Mouse (Mus musculus): ENCODE data around the gene Olfr305. TPM values are rescaled to one million over a fixed set of nuclear protein-coding genes. Genes with fewer than 3 reads are reported as not detected.

The Olfr305 gene
- total RNA-seq (2023), result not detected

DNA sequence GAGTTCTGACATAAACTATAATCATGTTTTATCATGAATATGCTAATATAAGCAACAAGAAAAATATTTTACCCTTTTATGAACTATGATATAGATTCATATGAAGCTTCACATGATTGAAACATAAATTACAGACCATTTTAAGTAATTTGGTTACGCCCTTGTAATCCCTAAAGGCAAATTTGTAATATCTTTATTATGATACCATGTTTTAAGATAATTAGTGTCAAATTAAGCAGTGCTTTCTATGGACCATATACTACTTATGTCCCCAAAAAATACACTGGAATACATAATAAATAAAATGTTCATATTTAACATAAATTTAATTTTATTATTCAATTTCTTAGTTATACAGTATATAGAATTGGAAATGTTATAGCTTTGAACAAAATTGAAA lies at the start of gene Olfr305:
Olfr305 (minus strand) TSS at position 101 of the 400 bp plus-strand sequence.

DNA sequence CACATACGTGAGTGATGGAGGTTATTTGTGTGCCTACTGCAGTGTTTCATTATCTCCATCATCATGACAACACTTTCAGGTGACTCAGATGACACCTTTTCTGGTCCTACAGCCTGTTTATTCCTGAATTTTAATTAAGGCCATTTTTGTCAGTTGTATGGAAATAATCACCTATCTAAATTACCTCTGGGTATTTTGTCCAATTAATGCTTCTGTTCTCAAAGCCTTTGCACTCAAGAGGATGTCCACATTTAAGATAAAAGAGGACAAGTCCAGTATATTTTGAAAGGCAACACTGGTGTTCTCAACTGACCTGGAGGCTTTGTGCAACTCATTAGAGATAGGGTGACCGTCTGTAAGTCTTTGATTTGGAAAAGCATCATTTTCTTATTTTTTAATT lies 36.8 kb upstream of the Olfr305 start, which contains the start of gene Olfr301:
Olfr301 (plus strand) TSS at position 301 of the 400 bp plus-strand sequence.

DNA sequence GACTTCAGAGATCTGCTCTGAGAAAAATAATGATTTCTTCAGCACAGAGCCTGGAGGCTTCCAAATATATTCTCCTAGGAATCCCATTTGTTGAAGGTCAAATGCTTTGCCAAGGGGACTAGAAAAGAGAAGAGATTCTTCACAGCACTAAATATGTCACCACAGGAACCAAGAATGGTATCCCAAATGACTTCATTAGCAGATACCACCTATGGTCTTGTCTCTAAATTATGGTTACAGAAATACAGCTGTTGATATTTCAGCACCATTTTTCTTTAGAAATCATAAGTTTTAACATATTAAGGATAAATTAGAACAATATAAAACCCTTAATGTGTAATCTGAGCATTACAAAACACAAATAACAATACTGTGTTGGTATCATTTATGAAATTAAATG lies 31.0 kb upstream of the Olfr305 start, which contains the start of gene Olfr303:
Olfr303 (minus strand) TSS at position 101 of the 400 bp plus-strand sequence.

DNA sequence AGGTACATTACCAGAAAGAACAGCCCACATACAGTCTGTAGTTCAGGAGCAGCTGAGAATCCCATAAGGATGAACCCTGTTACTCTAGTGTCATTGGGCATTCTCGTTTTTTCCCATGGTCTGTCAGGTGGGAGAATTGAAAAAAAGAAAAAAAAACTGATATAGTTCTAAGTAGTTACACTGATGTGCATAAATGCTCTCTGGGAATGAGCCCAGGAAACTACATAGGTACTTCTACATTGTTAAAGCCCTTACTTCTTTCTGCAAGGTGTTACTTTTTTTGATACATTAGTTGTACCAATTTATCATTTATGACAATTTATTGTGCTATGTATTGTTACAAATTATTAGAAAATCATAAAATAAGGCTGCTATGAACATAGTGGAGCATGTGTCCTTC lies 19.8 kb upstream of the Olfr305 start, which contains the start of gene Olfr304:
Olfr304 (minus strand) TSS at position 101 of the 400 bp plus-strand sequence.

DNA sequence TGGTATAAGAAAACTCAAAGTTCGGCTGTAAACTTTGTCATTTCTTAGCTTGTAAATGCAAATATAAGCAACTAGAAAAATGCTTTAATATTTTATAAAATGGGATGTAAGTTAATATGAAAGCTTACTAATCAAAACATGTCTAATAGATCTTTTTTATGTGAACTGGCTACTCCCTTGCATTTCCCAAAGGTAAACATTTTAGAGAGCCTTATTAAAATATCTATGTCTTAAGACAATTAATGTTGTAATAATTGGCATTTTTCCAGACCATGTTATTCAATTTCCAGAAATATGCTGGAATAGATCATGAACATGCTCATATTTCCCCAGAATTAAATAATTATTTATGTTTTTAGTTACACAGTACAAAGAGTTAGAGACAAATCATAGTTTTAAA lies 29.2 kb downstream of the Olfr305 start, which contains the start of gene Olfr307:
Olfr307 (minus strand) TSS at position 101 of the 400 bp plus-strand sequence.

DNA sequence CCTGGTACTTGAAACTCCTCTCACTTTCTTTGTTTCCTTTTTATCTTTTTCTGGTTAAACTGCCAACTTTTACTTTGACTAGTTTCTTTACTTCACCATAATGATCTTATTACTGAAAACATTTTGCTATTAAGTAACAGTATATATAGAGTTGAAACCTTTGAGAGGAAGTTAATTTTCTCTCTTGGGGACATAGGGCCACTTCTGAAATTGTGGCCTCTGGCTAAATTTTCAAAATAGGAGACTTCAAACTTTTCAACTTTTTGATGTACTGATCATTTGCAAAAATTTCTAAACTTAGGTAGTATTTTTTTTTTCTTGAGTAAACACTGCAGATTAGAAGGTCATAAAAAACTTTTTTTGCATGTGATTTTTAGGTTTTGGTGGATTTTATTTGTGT lies 41.2 kb downstream of the Olfr305 start, which contains the start of gene Olfr308:
Olfr308 (minus strand) TSS at position 101 of the 400 bp plus-strand sequence.

DNA sequence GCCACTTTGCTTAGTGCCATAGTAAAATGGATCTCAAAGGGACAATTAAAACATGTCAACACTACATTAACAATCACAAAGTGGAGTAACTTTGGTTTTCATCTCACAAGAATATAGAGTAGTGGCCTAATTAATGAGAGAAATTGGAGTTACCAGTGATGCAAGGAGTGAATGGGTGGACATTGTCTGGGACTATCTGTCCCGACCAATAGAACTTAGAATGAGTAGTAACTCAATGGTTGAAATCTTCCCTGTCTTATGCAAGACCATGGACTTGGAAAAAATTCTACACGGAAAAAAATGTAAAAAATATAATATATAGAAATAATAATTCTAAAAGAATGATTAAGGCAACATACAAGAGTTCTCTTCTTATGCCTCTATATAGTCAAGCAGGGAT lies 53.1 kb downstream of the Olfr305 start, which contains the start of gene Olfr309:
Olfr309 (minus strand) TSS at position 101 of the 400 bp plus-strand sequence.

Other genes with a start within 250 kb of the Olfr305 start
- not detected for gene Vmn2r75, start 195.2 kb downstream of the Olfr305 start, total RNA-seq (2023)
- not detected for gene Vmn2r76, start 120.6 kb downstream of the Olfr305 start, total RNA-seq (2023)
- not detected for gene Olfr310, start 89.8 kb downstream of the Olfr305 start, total RNA-seq (2023)
- gene Olfr309, start 53.2 kb downstream of the Olfr305 start, total RNA-seq (2023), result not detected
- gene Olfr308, start 41.3 kb downstream of the Olfr305 start, total RNA-seq (2023), result not detected
- not detected for gene Olfr307, start 29.3 kb downstream of the Olfr305 start, total RNA-seq (2023)
- not detected for gene Olfr304, start 19.7 kb upstream of the Olfr305 start, total RNA-seq (2023)
- gene Olfr303, start 30.9 kb upstream of the Olfr305 start, total RNA-seq (2023), result not detected
- gene Olfr301, start 36.9 kb upstream of the Olfr305 start, total RNA-seq (2023), result not detected
- gene Olfr299, start 93.0 kb upstream of the Olfr305 start, total RNA-seq (2023), result not detected
- not detected for gene Olfr298, start 125.6 kb upstream of the Olfr305 start, total RNA-seq (2023)
- not detected for gene Olfr297, start 153.0 kb upstream of the Olfr305 start, total RNA-seq (2023)
- not detected for gene Olfr295, start 216.9 kb upstream of the Olfr305 start, total RNA-seq (2023)
- not detected for gene Olfr294, start 249.7 kb upstream of the Olfr305 start, total RNA-seq (2023)